Mouse (Mus musculus) kidney, postnatal 0 days (tissue): ENCODE measurements around the gene Tshz2. TPM values are rescaled to one million over a fixed set of nuclear protein-coding genes. Genes with fewer than 3 reads are reported as not detected.

Experiments used
- ATAC-seq: fragments of 200-750 bp; cut with Nextera tagmentation; replicated peaks from 2 replicates; pipeline ENCODE4 v1.8.0; 2017; ENCODE audit warnings: low read depth, moderate number of reproducible peaks, moderate TSS enrichment, moderate library complexity; ENCODE audit not compliant: low FRiP score
- DNase-seq: peaks from one replicate; pipeline ENCODE4 v3.0.0-alpha.2; 2016; ENCODE audit warnings: low spot score
- H3K27ac ChIP-seq: fragments of 300-500 bp; sonication (generic); 2 replicates; pipeline ENCODE4 v1.5.1; 2014; ENCODE audit warnings: mild to moderate bottlenecking
- H3K27me3 ChIP-seq: fragments of 300-500 bp; sonication (generic); 2 replicates; pipeline ENCODE4 v1.6.1; 2014; ENCODE audit warnings: low read length, mixed read lengths; ENCODE audit not compliant: insufficient read depth
- H3K36me3 ChIP-seq: fragments of 300-500 bp; sonication (generic); 2 replicates; pipeline ENCODE4 v1.6.1; 2014; ENCODE audit warnings: low read length, mixed read lengths; ENCODE audit not compliant: insufficient read depth
- H3K4me1 ChIP-seq: fragments of 300-500 bp; sonication (generic); replicated peaks from 2 replicates; pipeline ENCODE4 v1.6.1; 2014; ENCODE audit warnings: antibody characterized with exemption, low read length, mixed read lengths; ENCODE audit not compliant: insufficient read depth
- H3K4me2 ChIP-seq: fragments of 300-500 bp; sonication (generic); 2 replicates; pipeline ENCODE4 v1.6.1; 2014; ENCODE audit warnings: mild to moderate bottlenecking, low read length, moderate library complexity, mixed read lengths
- H3K4me3 ChIP-seq: fragments of 300-500 bp; sonication (generic); replicated peaks from 2 replicates; pipeline ENCODE4 v1.5.1; 2014; ENCODE audit warnings: low read depth, low read length
- H3K9ac ChIP-seq: fragments of 300-500 bp; sonication (generic); 2 replicates; pipeline ENCODE4 v1.6.1; 2014; ENCODE audit warnings: low read depth, low read length
- H3K9me3 ChIP-seq: fragments of 300-500 bp; sonication (generic); replicated peaks from 2 replicates; pipeline ENCODE4 v1.6.1; 2016; ENCODE audit warnings: low read length, inconsistent platforms, mixed read lengths
- CTCF ChIP-seq: IDR thresholded peaks from 2 replicates; pipeline ENCODE4 v1.5.1; 2016; ENCODE audit warnings: antibody characterized with exemption, low read depth, mild to moderate bottlenecking, moderate library complexity
- WGBS: fragments of 180-500 bp; shearing (Covaris S2); extraction: QIAGEN DNeasy Blood & Tissue Kit; methylation state at CpG from one replicate; pipeline ENCODE4 v1.1.7; 2014; 5-methylcytosine and 5-hydroxymethylcytosine counted together
- polyA plus RNA-seq: library from polyadenylated mRNA; unstranded; fragments of >200 nt; fragmentation: Nextera tagmentation; extraction: Ambion mirVana; gene quantifications from 2 replicates; pipeline ENCODE4 v1.2.1, GENCODE M21; 2015

Tshz2 gene
- polyA plus RNA-seq, 1 experiment from 2014 or later: 9.8 TPM

- Histone ChIP-seq H3K27me3 (no peaks in the 10 kb centered on the region), H3K9me3 (no peaks in the 10 kb centered on the region), H3K36me3 (no peaks in the 10 kb centered on the region), H3K27ac (no peak overlapping the region), H3K4me2 (no peak overlapping the region), H3K4me3 (no peak overlapping the region), H3K9ac (no peak overlapping the region), H3K4me1 (no peaks in the 10 kb centered on the region)
- 95% methylated on average over 16 of the region's 17 CpGs for WGBS
- TF ChIP-seq CTCF: no peak
- DNase-seq: no peak
- ATAC-seq: no peak
These were observed 461.4 kb downstream of the Tshz2 start for GRCm38 (mm10) chr2:170094220-170094619.

DNA sequence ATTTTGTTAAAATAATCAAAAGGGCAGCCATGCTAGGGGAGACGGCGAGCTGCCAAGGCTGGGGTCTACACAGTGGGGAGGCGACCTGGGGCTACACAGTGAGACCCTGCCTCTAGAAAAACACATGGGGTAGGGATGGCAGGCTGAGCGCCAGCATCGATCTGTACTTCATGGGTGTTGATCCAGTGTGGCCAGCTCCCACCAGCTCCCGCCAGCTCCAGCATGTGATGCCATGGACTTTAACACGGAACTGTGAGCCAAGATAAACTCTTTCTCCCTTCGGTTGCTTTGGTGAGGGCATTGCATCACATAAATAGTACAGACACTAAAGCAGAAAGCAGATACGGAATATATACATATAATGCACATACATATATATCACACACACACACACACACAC lies 462.1 kb downstream of the Tshz2 start:
- no peak for DNase-seq
- Histone ChIP-seq H3K36me3 (no peaks in the 10 kb centered on the region), H3K4me3 (no peak overlapping the region), H3K4me2 (no peak overlapping the region), H3K9ac (no peak overlapping the region), H3K27ac (no peak overlapping the region), H3K9me3 (no peaks in the 10 kb centered on the region), H3K27me3 (no peaks in the 10 kb centered on the region), H3K4me1 (no peaks in the 10 kb centered on the region)
- TF ChIP-seq CTCF: no peak
- ATAC-seq: no peak
- WGBS: 89% methylated on average over 9 of the region's 9 CpGs

GRCm38 (mm10) chr2:170101132-170101531 lies 468.3 kb downstream of the Tshz2 start:
- H3K4me2 ChIP-seq: no peak overlapping the region
- DNase-seq (peak; percentile 93), ATAC-seq (0 out of 2 replicates have a peak, but pooled peaks have one; percentile 22)
- H3K9ac ChIP-seq: no peak overlapping the region
- H3K36me3 ChIP-seq: peaks cover under 1% of the 10 kb centered on the region; the same call in 1 of the 2 replicates
- no peak overlapping the region for H3K27ac ChIP-seq
- no peaks in the 10 kb centered on the region for H3K9me3 ChIP-seq
- no peaks in the 10 kb centered on the region for H3K4me1 ChIP-seq
- TF ChIP-seq CTCF: peak; percentile 98
- 4% methylated on average over 12 of the region's 12 CpGs for WGBS
- H3K4me3 ChIP-seq: no peak overlapping the region
- H3K27me3 ChIP-seq: no peaks in the 10 kb centered on the region

- H3K9me3 ChIP-seq: no peaks in the 10 kb centered on the region
- H3K4me3 ChIP-seq: no peak overlapping the region
- no peak overlapping the region for H3K4me2 ChIP-seq
- H3K9ac ChIP-seq: no peak overlapping the region
- no peak for TF ChIP-seq CTCF
- DNase-seq: peak; percentile 22
- 69% methylated on average over 7 of the region's 7 CpGs for WGBS
- no peak overlapping the region for H3K27ac ChIP-seq
- H3K27me3 ChIP-seq: no peaks in the 10 kb centered on the region
- no peaks in the 10 kb centered on the region for H3K4me1 ChIP-seq
- peaks cover 4% of the 10 kb centered on the region; the same call in 1 of the 2 replicates for H3K36me3 ChIP-seq
- ATAC-seq: no peak
These were observed 469.1 kb downstream of the Tshz2 start for GRCm38 (mm10) chr2:170101932-170102331.

DNA sequence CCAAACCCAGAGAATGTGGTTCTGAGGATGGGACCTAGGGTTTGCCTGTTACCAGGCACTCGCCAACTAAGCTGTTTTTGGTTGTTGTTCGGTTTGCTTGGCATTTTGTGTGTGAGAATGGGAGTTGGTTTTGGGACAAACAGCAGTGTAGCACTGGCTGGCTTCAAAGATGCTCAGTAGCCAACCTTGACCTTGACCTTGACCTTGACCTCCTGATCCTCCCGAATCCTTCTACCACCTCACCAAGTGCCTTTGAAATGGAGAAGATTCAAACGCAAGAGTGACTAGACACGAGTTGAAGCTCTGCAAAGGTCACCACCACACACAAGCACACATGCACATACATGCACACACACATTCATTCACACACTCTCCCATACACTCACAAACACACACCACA lies 470.5 kb downstream of the Tshz2 start:
- Histone ChIP-seq H3K27me3 (no peaks in the 10 kb centered on the region), H3K4me1 (no peaks in the 10 kb centered on the region), H3K9me3 (no peaks in the 10 kb centered on the region), H3K4me2 (no peak overlapping the region), H3K36me3 (peaks cover 16% of the 10 kb centered on the region), H3K27ac (no peak overlapping the region), H3K9ac (no peak overlapping the region), H3K4me3 (no peak overlapping the region)
- no peak for TF ChIP-seq CTCF
- DNase-seq (no peak), ATAC-seq (no peak)
- WGBS: 73% methylated on average over 5 of the region's 5 CpGs

GRCm38 (mm10) chr2:170103852-170104251 lies 471.0 kb downstream of the Tshz2 start:
- ATAC-seq (no peak), DNase-seq (peak; percentile 72)
- no peaks in the 10 kb centered on the region for H3K4me1 ChIP-seq
- no peak overlapping the region for H3K4me2 ChIP-seq
- peaks cover 16% of the 10 kb centered on the region for H3K36me3 ChIP-seq
- H3K9me3 ChIP-seq: no peaks in the 10 kb centered on the region
- 50% methylated on average over 9 of the region's 9 CpGs for WGBS
- H3K9ac ChIP-seq: no peak overlapping the region
- no peak overlapping the region for H3K27ac ChIP-seq
- TF ChIP-seq CTCF: peak; percentile 86
- H3K27me3 ChIP-seq: no peaks in the 10 kb centered on the region
- H3K4me3 ChIP-seq: no peak overlapping the region

DNA sequence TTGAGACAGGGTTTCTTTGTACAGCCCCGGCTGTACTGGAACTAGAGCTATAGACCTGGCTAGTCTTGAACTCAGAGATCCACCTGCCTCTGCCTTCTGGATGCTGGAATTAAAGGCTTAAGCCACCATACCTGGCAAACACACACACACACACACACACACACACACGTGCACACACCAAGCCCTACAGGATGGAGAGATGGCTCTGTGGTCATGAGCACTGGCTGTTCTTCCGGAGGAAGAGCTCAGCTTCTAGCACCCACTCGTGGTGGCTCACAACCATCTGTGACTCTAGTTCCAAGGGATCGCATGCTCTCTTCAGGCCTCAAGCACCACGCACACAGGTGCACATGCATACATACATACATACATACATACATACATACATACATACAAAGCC lies 471.6 kb downstream of the Tshz2 start:
- H3K9me3 ChIP-seq: no peaks in the 10 kb centered on the region
- H3K9ac ChIP-seq: no peak overlapping the region
- no peak overlapping the region for H3K4me2 ChIP-seq
- H3K36me3 ChIP-seq: peaks cover 16% of the 10 kb centered on the region
- 90% methylated on average over 6 of the region's 6 CpGs for WGBS
- no peak for TF ChIP-seq CTCF
- H3K4me1 ChIP-seq: no peaks in the 10 kb centered on the region
- no peak for DNase-seq
- H3K27ac ChIP-seq: no peak overlapping the region
- no peak for ATAC-seq
- H3K4me3 ChIP-seq: no peak overlapping the region
- no peaks in the 10 kb centered on the region for H3K27me3 ChIP-seq
